Mouse (Mus musculus): ENCODE data around the gene Als2. TPM values are rescaled to one million over a fixed set of nuclear protein-coding genes. Genes with fewer than 3 reads are reported as not detected.

Gene Als2
- polyA plus RNA-seq, 1 experiment = 3.5 TPM

Other genes with a start within 250 kb of the Als2 start
- not detected in 2 replicates for gene C2cd6, start 142.3 kb downstream of the Als2 start, polyA plus RNA-seq (2012; rRNA removed)
- 1.6 and 2.0 TPM in 2 replicates for gene Tmem237, start 116.8 kb downstream of the Als2 start, polyA plus RNA-seq (2012; rRNA removed)
- 1.2 and 2.5 TPM in 2 replicates for gene Mpp4, start 73.8 kb downstream of the Als2 start, polyA plus RNA-seq (2012; rRNA removed)
- gene Cdk15, start 19.7 kb upstream of the Als2 start, polyA plus RNA-seq (2012; rRNA removed) = not detected in 2 replicates
- 4.1 and 8.5 TPM in 2 replicates for gene Fzd7, start 245.2 kb upstream of the Als2 start, polyA plus RNA-seq (2012; rRNA removed)